Mouse (Mus musculus): ENCODE measurements around the gene Odf2l.

- TF ChIP-seq ZNF384 (IDR thresholded peaks at IDR 0.05; ENCODE audit: low read depth, low read length) (no peak), ZC3H11A (IDR thresholded peaks at IDR 0.05; ENCODE audit: borderline replicate concordance, low read depth, low read length) (no peak), MAFK (IDR thresholded peaks at IDR 0.05; ENCODE audit: insufficient read depth, low read depth, low read length) (no peak), HCFC1 (IDR thresholded peaks at IDR 0.05; ENCODE audit: borderline replicate concordance, insufficient read depth, low read length) (no peak)
Measured at GRCm38 (mm10) chr3:145147952-145148351, 29.6 kb downstream of the Odf2l start.
